Mouse (Mus musculus): ENCODE data around the gene Plxnb1.

The Plxnb1 gene

DNA sequence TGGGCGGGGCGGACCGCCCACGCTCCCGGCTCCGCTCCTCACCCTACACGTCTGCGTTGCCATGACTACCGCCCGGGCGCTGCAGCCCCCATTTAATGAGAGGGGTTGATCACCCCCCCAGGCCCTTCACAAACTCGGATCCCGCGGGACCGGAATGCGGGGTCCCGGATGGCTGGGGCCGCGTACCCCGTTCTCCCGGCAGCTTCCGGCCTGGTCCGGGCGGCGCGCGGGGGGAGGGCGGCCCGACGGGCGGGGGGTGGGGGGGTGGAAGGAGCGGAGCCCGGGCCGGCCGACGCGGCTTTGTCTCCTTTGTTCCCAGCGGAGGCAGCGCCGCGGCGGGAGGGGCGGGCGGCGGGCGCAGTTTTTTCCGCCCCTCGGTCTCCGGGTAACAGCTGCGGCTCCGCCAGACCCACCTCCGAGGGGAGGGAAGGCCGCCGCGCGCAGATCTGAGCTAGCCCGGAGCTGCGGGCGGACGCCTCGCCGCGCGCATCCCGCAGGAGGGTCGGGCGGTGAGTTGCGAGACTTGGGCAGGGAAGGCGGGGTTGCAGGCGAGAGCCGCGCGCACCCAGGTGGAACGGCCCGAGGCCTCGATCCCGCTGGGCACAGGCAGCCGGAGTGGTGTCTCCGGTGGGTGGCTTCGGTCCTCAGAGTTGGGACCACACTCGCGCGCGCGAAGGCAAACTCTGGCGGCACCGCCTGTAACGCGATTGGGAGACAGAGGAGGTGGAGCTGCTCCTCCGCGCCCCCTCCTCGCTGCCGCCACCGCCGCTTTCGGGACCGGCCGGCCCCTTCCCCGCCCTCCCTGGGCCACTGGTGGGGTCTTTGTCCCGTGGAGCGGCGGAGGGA is at the start of gene Plxnb1:
Gene Plxnb1 (plus strand): TSS at position 253 of the 846 bp plus-strand sequence.
- in situ Hi-C loops (cut with MboI; ENCODE audit: unreplicated experiment in 2 of 2), result loop anchor here in 1 of 2 experiments (25.0 kb wide), 1 partner anchor 1558 kb away; the partner anchor contains the start of genes Cyb561d2, Nprl2, Tmem115 and Zmynd10

DNA sequence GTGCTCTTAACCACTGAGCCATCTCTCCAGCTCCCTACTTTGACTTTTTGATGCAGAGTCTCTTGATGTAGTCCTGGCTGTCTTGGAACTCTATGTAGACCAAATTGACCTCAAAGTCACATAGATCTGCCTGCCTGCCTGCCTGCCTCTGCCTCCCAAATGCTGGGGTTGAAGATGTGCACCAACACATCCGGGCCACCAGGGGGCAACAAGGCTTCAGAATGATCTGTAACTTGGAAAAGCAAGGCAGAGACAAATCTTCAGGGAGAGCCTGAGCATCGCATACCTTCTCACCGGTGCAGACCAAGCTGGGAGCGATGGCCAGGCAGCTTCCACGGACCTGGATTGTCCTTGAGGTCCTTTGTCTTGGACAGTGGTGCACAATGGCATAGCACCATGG is 48.9 kb upstream of the Plxnb1 start:
- in situ Hi-C loops (cut with MboI; ENCODE audit: unreplicated experiment in 2 of 2), result loop anchor here (5.0 kb wide), 2 partner anchors 71 to 76 kb away; no protein-coding TSS in a partner anchor

DNA sequence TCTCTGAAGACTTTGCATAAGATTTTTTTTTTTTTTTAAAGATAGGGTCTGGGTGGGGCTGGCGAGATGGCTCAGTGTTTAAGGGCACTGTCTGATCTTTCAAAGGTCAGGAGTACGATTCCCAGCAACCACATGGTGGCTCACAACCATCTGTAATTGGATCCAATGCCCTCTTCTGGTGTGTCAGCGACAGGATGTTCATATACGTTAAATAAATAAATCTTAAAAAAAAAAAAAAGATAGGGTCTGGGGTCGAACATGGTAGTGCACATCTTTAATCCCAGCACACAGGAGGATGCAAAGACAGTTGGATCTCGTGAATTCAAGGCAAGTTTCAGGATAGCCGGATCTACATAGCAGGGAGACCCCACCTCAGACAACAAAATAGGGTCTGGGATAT is 45.9 kb upstream of the Plxnb1 start:
- in situ Hi-C loops (cut with MboI; ENCODE audit: unreplicated experiment in 2 of 2), result loop anchor here (5.0 kb wide), 2 partner anchors 68 to 73 kb away; no protein-coding TSS in a partner anchor

DNA sequence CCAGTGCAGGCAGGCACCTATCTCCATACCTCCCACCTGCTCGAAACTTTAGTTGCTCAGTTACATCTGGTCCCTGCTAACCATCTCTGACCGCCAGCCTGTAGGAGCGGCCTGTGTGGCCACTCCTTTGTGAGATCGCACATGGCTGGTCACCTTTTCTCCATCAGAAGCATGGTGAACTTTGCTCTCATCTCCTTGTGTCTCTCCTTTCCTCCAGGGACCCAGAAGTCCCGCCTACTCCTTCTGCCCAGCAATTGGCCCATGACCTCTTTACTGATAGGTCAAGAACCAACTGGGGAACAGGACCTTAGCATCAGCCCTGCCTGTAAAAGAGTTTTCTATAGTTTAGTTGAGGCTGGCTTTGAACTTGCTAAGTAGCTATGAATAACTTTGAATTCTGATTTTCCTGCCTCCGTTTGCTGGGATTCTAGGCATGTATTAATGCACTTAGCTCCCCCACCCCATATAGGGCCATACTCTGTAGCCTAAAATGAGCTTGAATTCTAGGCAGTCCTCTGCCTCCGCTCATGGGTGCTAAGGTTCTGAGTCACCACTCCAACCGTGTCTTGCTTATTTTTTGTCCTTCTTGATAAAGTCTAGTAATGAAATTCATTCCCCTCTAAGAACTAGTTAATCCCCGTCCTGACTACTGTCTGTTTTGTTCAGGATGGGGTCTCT is 45.1 kb upstream of the Plxnb1 start:
- in situ Hi-C loops (cut with MboI; ENCODE audit: unreplicated experiment in 2 of 2), result loop anchor here (5.0 kb wide), 2 partner anchors 67 to 72 kb away; no protein-coding TSS in a partner anchor

DNA sequence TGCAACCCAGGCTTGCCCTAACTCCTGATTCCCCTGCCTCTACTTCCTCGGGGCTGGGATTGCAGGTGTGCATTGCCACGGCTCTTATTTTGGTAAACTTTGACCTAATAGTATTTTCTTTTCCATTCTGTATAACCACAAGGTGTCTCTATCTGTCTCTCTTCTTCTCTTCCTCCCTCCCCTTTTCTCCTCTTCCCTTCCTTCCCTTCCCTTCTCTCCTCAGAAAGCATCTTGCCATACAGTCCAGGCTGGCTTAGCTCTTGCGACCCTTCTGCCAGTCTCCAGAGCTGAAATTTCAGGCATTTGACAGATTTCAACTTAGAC is 44.6 kb upstream of the Plxnb1 start:
- in situ Hi-C loops (cut with MboI; ENCODE audit: unreplicated experiment in 2 of 2), result no loop called here

DNA sequence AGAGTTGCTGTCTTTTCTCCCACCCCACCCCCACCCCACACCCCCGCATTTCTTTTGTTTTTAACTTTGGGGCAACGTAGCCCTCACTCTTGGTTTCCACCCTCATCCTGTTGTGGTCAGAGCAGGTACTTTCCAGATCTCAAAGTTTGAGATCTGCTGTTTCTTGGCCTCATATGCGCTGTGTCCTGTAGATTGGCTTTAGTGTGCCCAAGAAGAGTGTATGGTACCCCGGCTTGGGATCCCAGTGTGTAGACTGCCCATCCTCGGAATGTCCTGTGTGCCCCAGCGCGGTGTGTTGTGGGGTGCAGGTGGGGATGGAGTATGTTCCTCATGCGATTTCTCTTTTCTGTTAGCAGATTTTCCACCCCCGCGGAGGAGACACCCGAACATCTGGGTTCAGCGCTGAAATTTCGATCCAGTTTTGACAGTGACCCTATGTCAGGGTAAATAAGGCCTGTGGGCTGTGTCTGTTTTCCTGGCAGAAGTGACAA is 44.1 kb upstream of the Plxnb1 start:
- in situ Hi-C loops (cut with MboI; ENCODE audit: unreplicated experiment in 2 of 2), result no loop called here

DNA sequence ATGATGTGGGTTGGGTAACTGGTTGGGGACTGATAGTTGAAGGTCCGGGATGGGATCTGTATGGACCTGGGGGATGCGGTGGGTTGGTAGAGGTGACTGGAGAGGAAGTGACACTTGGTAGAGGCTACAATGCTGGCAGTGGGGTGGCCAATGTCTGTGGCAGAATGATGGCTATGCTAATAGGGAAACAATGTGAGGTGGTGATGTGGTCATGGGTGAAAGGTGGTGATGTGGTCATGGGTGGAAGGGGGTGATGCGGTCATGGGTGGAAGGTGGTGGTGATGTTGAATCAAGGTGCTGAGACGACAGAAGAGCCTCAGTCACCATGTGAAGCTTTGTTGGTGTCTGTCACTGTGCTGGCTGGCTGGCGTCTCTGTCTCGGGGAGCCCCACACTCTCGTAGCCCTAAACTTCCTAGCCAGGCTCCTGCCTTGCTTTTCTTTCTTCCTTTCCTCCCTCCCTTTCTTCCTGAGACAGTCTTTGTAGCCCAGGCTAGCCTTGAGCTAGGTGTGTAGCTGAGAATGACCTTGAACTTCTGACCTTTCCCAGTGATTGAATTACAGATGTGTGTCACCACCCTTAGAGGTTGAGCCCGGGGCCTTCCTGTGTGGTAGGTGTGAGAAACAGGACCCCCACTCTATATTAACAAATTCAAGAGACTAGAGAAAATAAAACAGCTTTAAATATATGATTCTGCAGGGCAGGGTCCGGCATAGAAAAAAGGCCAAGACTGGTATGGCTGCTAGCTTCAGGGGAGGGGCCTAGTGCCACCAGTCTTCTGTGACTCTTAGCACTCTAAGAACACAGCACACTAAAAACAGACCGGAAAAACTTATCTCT is 43.3 kb upstream of the Plxnb1 start:
- in situ Hi-C loops (cut with MboI; ENCODE audit: unreplicated experiment in 2 of 2), result no loop called here

DNA sequence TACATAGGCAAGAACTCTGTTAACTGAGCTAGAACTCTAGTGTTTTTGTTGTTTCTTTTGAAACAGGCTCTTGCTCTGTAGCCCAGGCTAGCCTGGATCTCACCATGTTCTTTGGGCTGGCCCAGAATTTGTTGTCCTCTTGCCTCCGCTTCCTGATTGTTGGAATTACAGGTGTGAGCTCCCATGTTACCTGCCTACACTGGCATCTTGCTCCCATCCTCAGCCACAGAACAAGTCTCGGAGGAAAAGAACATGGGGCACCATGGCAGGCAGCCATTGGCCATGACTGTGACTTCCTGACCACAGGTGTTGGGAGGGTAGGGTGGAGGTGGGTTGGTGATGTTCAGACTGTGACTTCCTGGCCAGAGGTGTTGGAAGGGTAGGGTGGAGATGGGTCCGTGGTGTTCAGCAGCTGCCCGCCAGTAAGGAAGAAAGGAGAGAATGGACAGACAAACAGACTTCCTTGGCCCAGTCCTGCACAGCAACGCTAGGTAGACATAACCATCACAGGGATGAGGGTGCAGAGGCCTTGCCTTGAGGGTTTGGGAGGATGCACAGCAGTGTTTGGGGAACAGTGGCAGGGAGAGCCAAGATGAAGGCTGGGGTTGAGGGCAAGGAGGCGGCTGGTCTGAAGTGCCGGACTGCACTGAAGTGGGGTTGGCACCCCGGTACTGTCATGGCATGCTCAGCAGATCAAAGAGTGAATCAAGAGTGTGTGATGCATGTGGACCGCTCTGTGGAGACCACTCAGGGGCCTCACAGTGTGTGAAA is 42.5 kb upstream of the Plxnb1 start:
- in situ Hi-C loops (cut with MboI; ENCODE audit: unreplicated experiment in 2 of 2), result no loop called here

DNA sequence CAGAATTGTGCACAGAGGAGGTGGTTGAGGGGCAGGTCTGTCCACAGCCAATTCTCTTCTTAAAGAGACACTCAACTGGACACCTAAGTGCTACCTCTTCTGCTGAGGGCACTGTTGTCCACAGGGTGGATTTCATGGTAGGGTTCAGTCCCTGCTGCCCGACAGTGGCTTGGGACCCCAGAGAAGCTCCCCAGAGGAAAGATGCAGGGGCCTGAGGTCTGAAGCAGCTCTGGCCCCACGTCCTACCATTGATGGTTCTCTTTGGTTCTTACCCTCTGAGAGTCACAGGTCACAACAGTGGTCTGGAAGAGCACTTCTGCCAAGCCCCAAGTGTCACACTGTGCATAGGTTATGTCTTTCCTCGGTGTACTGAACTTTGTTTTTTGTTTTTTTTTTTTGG is 41.8 kb upstream of the Plxnb1 start:
- in situ Hi-C loops (cut with MboI; ENCODE audit: unreplicated experiment in 2 of 2), result no loop called here

DNA sequence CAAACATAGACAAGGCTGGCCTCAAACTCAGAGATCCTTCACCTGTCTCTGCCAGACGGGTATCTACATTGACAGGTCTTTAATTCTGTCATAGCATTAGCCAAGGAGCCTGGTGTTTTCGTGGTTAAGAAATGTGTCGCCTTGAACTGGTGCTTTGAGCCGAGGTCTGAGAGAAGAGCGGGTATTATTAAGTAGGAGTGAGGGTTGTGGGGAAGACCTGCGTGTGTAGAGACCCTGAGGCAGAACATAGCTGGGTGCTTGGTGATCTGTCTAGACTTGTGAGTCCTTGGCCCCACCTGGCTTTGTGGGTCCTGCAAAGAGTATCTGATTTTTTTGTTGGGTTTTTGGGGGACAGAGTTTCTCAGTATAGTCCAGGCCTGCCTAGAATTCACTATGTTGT is 41.3 kb upstream of the Plxnb1 start:
- in situ Hi-C loops (cut with MboI; ENCODE audit: unreplicated experiment in 2 of 2), result no loop called here

DNA sequence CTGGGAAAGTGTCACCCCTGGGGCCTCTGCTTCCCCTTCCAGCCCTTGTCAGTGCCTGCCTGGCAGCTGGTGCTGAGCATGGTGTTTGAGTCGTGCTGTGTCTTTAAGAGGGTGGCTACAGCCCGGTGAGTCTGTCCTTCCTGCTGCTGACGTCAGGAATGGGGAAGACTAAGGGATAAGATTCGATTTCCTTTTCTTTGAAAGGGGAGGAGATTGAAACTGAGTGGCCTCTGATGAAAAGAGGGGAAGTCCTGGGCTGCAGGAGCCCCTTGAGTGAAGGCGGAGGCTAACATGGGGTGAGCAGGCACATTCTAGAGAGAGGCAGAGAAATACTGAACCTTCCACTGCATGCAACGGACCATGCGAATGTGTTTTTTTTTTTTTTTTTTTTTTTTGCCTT is 40.5 kb upstream of the Plxnb1 start:
- in situ Hi-C loops (cut with MboI; ENCODE audit: unreplicated experiment in 2 of 2), result no loop called here

DNA sequence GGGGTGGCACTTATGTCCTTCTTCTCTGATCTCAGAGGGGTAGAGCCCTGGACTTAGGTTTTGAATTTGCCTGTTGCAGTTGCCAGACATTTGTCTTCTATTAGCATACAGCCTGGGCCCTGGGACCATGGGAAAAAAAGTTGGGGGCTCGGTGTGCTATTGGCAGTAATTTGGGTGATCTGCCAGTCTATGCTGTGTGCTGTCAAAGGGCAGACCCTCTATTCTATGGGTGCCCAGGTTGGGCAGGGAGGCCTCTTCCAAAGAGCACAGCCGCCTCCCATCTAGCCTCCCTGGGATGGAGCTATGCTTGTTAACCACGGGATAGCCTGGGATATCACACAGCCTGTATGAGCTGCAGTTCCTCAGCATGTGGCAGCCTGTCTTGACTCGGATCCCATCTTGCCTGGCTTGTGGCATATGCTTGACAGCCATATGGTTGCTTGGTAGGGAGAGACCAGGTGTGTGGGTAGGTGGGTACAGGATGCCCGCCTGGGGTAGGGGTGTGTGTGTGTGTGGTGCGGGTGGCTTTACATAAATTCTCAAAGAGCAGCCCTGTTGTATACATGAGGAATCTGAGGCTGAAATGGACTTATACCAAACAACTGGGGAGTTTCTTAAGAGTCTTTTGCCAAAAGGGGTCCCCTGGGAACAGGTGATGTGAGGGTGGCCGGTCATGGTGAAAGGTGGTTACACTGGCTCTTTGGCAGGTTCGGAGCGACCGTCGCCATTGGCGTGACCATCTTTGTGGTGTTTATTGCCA is 39.7 kb upstream of the Plxnb1 start:
- in situ Hi-C loops (cut with MboI; ENCODE audit: unreplicated experiment in 2 of 2), result no loop called here

DNA sequence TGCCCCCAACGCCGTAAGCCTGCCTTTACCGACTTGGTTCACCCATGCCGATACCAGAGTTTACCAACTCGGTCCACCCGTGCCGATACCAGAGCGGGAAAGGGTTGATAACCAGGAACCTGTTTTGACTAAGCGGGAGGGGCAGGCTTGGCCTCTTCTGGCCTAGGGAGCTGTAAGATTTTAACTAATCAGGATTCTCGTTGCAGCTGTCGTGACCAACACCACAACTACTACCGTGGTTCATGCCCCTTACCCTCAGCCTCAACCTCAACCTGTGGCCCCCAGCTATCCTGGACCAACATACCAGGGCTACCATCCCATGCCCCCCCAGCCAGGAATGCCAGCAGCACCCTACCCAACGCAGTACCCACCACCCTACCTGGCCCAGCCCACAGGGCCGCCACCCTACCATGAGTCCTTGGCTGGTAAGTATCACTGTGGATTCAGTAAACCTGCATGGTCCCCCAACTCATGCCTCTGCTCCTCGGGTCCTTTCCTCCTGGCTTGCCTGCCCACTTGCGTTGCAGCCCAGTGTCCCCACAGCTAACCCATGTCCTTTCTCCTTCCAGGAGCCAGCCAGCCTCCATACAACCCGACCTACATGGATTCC is 39.0 kb upstream of the Plxnb1 start:
- in situ Hi-C loops (cut with MboI; ENCODE audit: unreplicated experiment in 2 of 2), result no loop called here

DNA sequence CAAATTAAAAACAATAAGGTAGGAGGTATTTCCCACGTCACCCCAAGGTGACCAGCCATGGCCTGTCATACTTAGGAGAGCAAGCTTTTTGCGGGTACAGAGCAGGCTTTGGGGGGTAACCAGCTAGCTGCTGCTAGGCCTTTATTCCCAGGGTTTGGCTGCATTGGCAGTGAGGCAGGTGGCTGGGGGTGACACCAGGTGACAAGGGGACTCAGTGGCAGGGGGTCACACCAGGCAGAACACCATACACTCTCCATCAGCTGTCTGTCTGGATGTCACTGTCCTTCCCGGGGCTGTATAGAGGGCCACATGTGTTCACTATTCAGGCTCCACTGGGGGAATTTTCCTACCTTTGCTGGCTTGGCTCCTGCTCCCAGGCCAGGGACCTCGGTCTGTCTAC is 38.3 kb upstream of the Plxnb1 start:
- in situ Hi-C loops (cut with MboI; ENCODE audit: unreplicated experiment in 2 of 2), result no loop called here

DNA sequence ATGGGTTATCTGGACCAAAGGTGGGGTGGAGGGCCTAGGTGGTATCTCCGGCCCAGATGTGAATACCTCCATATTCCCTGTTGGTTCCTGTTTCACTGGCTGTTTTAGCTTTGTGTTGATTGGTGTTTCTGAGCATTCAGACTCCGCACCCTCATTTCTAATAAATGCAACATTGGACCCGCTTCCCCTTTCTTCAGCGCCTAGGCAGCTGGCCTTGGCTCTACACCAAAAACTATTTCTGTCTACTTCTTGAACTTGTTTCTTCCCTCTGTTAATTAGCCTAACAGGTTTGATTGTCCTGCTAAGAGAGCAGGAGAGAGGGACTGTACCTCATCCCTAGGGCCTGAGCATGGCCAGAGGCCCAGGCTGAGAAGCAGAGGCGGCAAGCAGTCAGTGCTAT is 37.6 kb upstream of the Plxnb1 start:
- in situ Hi-C loops (cut with MboI; ENCODE audit: unreplicated experiment in 2 of 2), result no loop called here

DNA sequence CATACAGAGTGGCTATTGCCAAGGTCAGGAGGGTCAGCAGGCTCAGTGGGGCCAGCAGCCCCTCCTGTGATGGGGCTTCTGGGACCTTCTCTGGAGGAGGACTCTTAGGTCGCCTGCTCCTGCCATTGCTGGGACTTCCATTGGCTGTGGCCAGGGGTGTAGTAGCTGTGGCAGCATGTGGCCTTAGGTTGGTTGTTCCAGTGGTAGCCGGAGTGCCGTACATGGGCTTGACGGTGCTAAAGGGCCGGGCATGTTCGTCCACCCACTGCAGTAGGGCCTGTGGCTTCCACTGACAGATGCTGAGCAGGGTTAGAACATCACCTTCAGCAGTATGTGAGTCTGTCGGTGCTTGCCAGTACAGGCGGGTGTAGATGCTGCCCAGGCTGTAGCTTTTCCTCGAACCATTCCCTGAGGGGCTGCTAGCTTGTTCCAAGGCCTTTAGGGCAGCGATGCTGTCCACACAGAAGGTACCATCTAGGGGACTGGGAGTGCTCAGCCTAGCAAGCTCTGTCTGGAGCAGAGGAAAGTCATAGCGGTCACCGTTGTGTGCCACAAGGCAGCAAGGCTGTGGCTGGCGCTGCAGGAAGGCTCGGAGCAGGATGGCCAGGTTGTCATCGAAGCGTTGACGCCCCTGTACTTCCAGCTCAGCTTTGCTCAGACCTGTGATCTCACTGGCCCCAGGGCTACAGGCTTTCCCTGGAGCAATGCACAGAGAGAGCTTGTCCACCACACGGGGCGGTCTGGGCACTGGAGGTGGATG is 37.0 kb upstream of the Plxnb1 start:
- in situ Hi-C loops (cut with MboI; ENCODE audit: unreplicated experiment in 2 of 2), result no loop called here

DNA sequence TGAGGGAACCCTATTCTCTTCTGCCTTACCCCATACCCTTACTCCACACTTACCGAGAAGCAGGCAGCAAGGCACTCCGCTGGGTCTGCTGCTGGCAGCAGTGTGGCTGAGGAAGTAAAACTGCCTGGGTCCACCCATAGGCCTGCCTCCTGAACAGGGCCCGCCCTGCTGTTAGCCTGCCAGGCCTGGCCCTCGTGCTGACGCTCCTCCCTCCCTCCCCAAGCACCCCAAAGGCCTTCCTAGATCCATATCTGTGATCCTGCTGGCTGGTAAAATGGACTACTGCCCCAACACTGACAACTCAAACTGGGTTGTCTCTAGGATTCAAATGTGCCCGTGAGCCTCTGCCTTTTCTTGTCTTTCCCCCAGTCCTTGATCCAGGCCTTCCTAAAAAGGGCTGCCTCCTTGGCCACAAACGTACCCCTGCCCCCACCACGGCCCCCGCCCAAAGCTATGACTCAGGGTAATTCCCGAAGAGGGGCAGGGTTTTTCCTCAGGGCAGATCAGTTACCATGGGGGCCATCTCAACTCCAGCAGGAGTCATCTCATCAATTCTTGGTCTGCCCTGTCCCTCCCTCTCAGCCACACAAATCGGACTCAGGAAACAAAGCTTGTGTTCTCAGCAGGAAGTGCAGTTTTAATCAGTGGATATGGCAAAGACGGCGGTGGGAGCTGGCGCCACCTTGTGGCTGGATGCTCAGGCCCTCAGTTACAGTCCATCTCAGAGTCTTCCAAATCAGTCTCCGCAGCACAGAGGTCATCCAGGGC is 35.9 kb upstream of the Plxnb1 start, which contains the start of gene Trex1:
Gene Trex1 (minus strand): TSS at position 599 of the 768 bp plus-strand sequence.
- in situ Hi-C loops (cut with MboI; ENCODE audit: unreplicated experiment in 2 of 2), result no loop called here

Data from v-Abl transformed pro-B cells (cell line).